Mouse (Mus musculus) liver, embryonic 14.5 days (tissue): Measurements from ENCODE around the gene Pigk.

Source experiments
- CTCF ChIP-seq: IDR thresholded peaks from 2 replicates; pipeline ENCODE4 v1.5.1; 2016; ENCODE audit warnings: antibody characterized with exemption, low read depth, control low read depth
- EP300 ChIP-seq: IDR thresholded peaks from 2 replicates; pipeline ENCODE4 v1.6.1; 2016; ENCODE audit warnings: antibody characterized with exemption, low read depth

DNA sequence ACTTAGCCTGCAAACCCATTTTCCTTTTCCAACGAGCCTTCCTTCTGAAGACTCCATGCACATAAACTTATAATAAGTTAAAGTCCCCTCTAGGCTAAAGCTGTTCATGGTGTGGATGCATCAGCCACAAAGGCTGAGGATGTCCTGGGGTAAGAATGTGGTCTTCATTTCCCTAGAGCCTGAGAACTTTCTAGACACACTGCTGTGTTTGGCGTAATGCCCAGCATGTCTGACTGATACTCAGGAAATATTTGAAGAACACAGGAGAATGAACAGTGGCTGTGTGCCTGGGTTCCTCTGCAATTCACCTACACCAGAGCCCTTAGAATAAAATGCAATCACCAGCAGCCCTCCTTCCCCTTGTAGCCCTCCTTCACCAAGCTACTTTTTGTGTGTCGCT is 117.5 kb downstream of the Pigk start:
- TF ChIP-seq CTCF (no peak), EP300 (no peak)
